Mouse (Mus musculus): ENCODE measurements around the gene Foxl2. TPM values are rescaled to one million over a fixed set of nuclear protein-coding genes. Genes with fewer than 3 reads are reported as not detected.

Gene Foxl2
- polyA plus RNA-seq, 1 experiment from 2014 or later = 1.7 TPM

DNA sequence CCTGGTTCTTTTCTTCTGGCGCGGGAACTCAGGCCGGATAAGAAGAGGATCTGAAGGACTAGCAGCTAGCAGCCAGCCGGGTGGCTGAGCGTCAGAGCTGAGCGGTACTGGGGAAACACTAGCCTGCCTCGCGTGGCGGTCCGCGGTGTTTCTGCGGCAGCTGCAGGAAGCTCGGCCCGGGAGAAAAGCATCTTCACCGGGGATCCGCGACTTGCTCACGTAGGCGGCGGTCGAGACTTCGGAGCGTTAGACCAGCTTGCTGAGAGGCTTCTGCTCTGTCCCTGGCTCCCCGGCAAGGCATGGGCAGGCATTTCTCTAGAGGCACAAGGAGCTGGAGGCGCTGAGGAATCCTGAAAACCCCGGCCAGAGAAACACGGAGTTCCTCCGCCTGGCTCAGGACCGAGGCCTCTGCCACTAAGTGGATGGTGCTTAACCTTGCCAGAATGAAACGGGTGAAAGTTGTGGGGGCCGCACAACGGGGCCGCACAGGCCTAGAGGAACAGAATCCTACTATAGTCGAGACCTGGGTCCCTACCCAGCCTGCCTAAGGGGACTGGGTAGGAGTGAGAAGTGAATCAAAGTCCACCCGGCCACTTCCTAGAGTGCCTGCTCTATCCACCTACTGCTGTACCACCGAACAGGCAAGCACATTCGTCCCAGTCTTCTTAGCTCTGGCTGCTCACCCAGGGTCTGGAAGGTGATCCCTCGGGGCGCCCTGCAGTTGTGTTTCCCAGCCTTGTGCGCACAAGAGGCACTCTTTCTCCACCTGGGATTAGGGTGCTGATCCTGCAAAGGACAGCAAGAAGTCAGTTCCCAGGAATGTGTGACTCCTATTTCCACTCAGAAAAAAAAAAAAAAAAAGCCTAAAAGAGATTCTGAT lies 2.7 kb upstream of the Foxl2 start:
- Histone ChIP-seq H3K4me2 (ENCODE audit: low read depth, low read length, severe bottlenecking) (peak overlapping the region; percentile 30; the same call in 1 of the 2 replicates), H3K36me3 (ENCODE audit: control insufficient read depth, insufficient read depth, low read length) (no peaks in the 10 kb centered on the region), H3K27me3 (ENCODE audit: control insufficient read depth, insufficient read depth, low read length) (peaks cover 69% of the 10 kb centered on the region), H3K9me3 (ENCODE audit: control insufficient read depth, low read length) (no peaks in the 10 kb centered on the region), H3K27ac (ENCODE audit: low read depth, low read length) (no peak overlapping the region), H3K9ac (ENCODE audit: low read length) (peak overlapping the region; percentile 27; the same call in 1 of the 2 replicates), H3K4me1 (replicated peaks; ENCODE audit: control insufficient read depth, insufficient read depth, low read length) (peaks cover 19% of the 10 kb centered on the region), H3K4me3 (ENCODE audit: low read depth, low read length) (peak overlapping the region; percentile 11)
- DNase-seq (ENCODE audit: low spot score) = peak; percentile 68
- WGBS = under 1% methylated on average over 40 of the region's 40 CpGs
- no peak for ATAC-seq (replicated peaks; ENCODE audit: low FRiP score)

DNA sequence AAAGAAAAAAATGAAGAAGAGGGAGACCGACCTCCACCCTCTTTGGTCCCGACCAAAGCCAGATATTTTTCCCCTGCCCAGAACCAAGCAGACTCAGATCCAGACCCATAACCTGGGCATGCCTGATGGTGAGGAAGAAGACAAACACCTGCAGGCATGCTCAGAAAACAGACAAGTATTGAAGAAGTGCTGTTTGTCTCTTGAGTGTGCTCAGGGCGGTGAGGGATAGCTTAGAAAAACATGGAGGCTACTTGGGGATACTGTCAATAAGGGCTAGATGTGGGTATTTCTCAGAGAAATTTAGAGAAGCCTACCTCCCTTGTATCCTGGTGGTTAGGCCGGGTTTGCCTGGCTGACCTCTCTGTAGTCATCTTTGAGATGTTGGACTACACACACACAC lies 1.8 kb upstream of the Foxl2 start:
- H3K9ac ChIP-seq (ENCODE audit: low read length) = no peak overlapping the region
- H3K36me3 ChIP-seq (ENCODE audit: control insufficient read depth, insufficient read depth, low read length) = no peaks in the 10 kb centered on the region
- H3K4me2 ChIP-seq (ENCODE audit: low read depth, low read length, severe bottlenecking) = no peak overlapping the region
- DNase-seq (ENCODE audit: low spot score) (no peak), ATAC-seq (replicated peaks; ENCODE audit: low FRiP score) (no peak)
- no peak overlapping the region for H3K4me3 ChIP-seq (ENCODE audit: low read depth, low read length)
- 6% methylated on average over 4 of the region's 4 CpGs for WGBS
- peaks cover 19% of the 10 kb centered on the region for H3K4me1 ChIP-seq (replicated peaks; ENCODE audit: control insufficient read depth, insufficient read depth, low read length)
- peaks cover 75% of the 10 kb centered on the region for H3K27me3 ChIP-seq (ENCODE audit: control insufficient read depth, insufficient read depth, low read length)
- no peak overlapping the region for H3K27ac ChIP-seq (ENCODE audit: low read depth, low read length)
- H3K9me3 ChIP-seq (ENCODE audit: control insufficient read depth, low read length) = no peaks in the 10 kb centered on the region

DNA sequence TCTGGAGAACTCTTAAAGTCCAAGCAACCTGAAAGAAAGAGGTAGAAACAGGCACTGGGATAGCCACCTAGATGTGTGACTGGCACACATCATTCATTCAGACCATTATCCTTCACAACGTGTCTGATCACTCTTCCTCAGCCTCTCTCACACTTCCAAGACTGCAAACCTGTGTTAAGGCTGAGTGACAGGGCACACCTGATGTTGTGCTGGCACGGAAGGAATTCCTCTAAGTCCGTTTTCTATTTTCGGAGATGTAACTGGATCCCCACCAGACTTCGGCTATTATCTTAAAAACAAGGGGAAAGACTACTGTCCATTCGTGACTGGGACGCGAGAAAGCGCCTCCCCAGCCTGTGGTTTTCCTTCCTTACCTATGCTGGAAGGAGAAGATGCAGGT lies 1.3 kb upstream of the Foxl2 start:
- no peak overlapping the region for H3K4me2 ChIP-seq (ENCODE audit: low read depth, low read length, severe bottlenecking)
- H3K36me3 ChIP-seq (ENCODE audit: control insufficient read depth, insufficient read depth, low read length) = no peaks in the 10 kb centered on the region
- no peak overlapping the region for H3K27ac ChIP-seq (ENCODE audit: low read depth, low read length)
- 1% methylated on average over 9 of the region's 9 CpGs for WGBS
- ATAC-seq (replicated peaks; ENCODE audit: low FRiP score) (no peak), DNase-seq (ENCODE audit: low spot score) (no peak)
- peaks cover 80% of the 10 kb centered on the region for H3K27me3 ChIP-seq (ENCODE audit: control insufficient read depth, insufficient read depth, low read length)
- H3K4me1 ChIP-seq (replicated peaks; ENCODE audit: control insufficient read depth, insufficient read depth, low read length) = peaks cover 19% of the 10 kb centered on the region
- no peak overlapping the region for H3K9ac ChIP-seq (ENCODE audit: low read length)
- no peaks in the 10 kb centered on the region for H3K9me3 ChIP-seq (ENCODE audit: control insufficient read depth, low read length)
- no peak overlapping the region for H3K4me3 ChIP-seq (ENCODE audit: low read depth, low read length)

DNA sequence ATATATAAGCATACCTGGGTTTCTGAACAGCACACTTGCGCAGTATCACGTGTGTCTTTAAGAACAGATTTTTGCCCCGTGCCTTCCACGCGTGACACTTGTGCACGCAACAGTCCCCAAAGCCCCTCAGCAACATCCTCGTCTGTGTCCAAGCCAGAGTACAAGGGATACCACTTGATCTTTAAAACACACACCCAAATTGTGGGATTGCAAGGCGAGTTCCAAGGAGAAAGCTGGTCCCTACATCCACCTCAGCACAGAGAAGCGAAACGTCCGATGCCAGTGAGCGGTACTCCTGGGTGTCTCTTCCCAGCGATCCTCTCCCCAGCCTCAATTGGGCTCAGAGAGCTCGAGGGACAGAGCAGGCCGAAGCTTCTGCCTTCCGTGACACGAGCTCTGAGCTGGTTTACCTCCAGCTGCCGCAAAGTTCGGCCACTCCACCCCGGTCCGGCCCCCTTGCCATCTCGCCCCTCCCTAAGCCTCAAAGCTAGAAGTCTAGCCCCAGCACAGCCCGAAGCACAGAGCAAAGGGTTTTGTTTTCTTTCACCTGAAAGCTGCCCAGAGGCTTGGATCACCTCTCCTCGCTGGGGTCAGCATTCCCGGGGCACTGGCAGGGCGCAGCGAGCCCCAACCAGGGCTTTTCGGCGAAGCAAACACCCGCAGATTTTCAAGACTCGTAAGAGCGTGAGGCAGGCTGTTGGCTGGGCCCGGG lies 541 bp upstream of the Foxl2 start:
- H3K36me3 ChIP-seq (ENCODE audit: control insufficient read depth, insufficient read depth, low read length) = no peaks in the 10 kb centered on the region
- H3K4me3 ChIP-seq (ENCODE audit: low read depth, low read length) = peak overlapping the region; percentile 42
- H3K27me3 ChIP-seq (ENCODE audit: control insufficient read depth, insufficient read depth, low read length) = peaks cover 87% of the 10 kb centered on the region
- DNase-seq (ENCODE audit: low spot score) (peak; percentile 65), ATAC-seq (replicated peaks; ENCODE audit: low FRiP score) (no peak)
- H3K4me2 ChIP-seq (ENCODE audit: low read depth, low read length, severe bottlenecking) = peak overlapping the region; percentile 81
- H3K27ac ChIP-seq (ENCODE audit: low read depth, low read length) = no peak overlapping the region
- H3K9ac ChIP-seq (ENCODE audit: low read length) = no peak overlapping the region
- H3K4me1 ChIP-seq (replicated peaks; ENCODE audit: control insufficient read depth, insufficient read depth, low read length) = peaks cover 19% of the 10 kb centered on the region
- 2% methylated on average over 33 of the region's 33 CpGs for WGBS
- no peaks in the 10 kb centered on the region for H3K9me3 ChIP-seq (ENCODE audit: control insufficient read depth, low read length)

- H3K36me3 ChIP-seq (ENCODE audit: control insufficient read depth, insufficient read depth, low read length) = no peaks in the 10 kb centered on the region
- H3K27ac ChIP-seq (ENCODE audit: low read depth, low read length) = peak overlapping the region; percentile 46; the same call in 1 of the 2 replicates
- WGBS = under 1% methylated on average over 55 of the region's 60 CpGs
- peak overlapping the region; percentile 53 for H3K9ac ChIP-seq (ENCODE audit: low read length)
- H3K4me3 ChIP-seq (ENCODE audit: low read depth, low read length) = peak overlapping the region; percentile 42
- DNase-seq (ENCODE audit: low spot score) (peak; percentile 76), ATAC-seq (replicated peaks; ENCODE audit: low FRiP score) (peak; percentile 13; the same call in 1 of the 2 replicates)
- H3K27me3 ChIP-seq (ENCODE audit: control insufficient read depth, insufficient read depth, low read length) = peaks cover 94% of the 10 kb centered on the region
- H3K4me1 ChIP-seq (replicated peaks; ENCODE audit: control insufficient read depth, insufficient read depth, low read length) = peaks cover 19% of the 10 kb centered on the region
- peak overlapping the region; percentile 81 for H3K4me2 ChIP-seq (ENCODE audit: low read depth, low read length, severe bottlenecking)
- H3K9me3 ChIP-seq (ENCODE audit: control insufficient read depth, low read length) = no peaks in the 10 kb centered on the region
These were observed 682 bp downstream of the Foxl2 start for GRCm38 (mm10) chr9:98955716-98956224.

DNA sequence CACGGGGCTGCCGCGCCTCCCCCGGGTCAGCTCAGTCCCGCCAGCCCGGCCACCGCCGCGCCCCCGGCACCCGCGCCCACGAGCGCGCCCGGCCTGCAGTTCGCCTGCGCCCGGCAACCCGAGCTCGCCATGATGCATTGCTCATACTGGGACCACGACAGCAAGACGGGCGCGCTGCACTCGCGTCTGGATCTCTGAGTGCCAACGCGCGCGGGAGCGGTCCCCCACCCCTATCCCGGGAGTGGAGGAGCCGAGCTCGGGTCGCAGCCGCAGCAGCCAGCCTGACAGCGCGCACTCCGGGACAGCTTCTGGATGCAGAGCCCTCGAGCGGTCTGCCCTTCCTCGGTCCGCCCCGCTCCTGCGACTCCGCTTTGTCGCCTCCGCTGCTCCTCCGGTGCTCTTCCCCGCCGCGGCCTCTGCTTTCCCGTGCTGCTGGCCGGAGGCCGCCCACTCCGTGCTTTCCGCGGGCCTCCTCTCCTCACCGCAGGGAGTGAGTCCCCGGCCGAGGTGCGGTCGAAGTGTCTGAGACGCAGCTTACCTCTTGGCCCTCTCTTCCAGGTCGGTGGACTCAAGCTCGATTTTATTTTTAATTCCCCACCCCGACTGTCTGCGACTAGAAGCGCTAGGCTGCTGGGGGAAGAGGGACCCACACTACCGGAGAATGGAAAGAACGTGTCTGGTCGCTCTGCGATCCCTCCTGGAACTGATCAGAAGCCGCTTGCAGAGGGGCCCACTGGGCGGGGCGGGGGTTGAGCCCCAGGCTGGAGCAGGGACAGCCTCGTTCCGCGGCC lies 1.7 kb downstream of the Foxl2 start:
- peak overlapping the region; percentile 42 for H3K4me3 ChIP-seq (ENCODE audit: low read depth, low read length)
- no peaks in the 10 kb centered on the region for H3K36me3 ChIP-seq (ENCODE audit: control insufficient read depth, insufficient read depth, low read length)
- peak; percentile 79 for DNase-seq (ENCODE audit: low spot score)
- H3K9ac ChIP-seq (ENCODE audit: low read length) = peak overlapping the region; percentile 53
- under 1% methylated on average over 80 of the region's 80 CpGs for WGBS
- no peaks in the 10 kb centered on the region for H3K9me3 ChIP-seq (ENCODE audit: control insufficient read depth, low read length)
- peak overlapping the region; percentile 81 for H3K4me2 ChIP-seq (ENCODE audit: low read depth, low read length, severe bottlenecking)
- peak; percentile 31; the same call in 1 of the 2 replicates for ATAC-seq (replicated peaks; ENCODE audit: low FRiP score)
- peaks cover 94% of the 10 kb centered on the region for H3K27me3 ChIP-seq (ENCODE audit: control insufficient read depth, insufficient read depth, low read length)
- peaks cover 19% of the 10 kb centered on the region for H3K4me1 ChIP-seq (replicated peaks; ENCODE audit: control insufficient read depth, insufficient read depth, low read length)
- no peak overlapping the region for H3K27ac ChIP-seq (ENCODE audit: low read depth, low read length)

DNA sequence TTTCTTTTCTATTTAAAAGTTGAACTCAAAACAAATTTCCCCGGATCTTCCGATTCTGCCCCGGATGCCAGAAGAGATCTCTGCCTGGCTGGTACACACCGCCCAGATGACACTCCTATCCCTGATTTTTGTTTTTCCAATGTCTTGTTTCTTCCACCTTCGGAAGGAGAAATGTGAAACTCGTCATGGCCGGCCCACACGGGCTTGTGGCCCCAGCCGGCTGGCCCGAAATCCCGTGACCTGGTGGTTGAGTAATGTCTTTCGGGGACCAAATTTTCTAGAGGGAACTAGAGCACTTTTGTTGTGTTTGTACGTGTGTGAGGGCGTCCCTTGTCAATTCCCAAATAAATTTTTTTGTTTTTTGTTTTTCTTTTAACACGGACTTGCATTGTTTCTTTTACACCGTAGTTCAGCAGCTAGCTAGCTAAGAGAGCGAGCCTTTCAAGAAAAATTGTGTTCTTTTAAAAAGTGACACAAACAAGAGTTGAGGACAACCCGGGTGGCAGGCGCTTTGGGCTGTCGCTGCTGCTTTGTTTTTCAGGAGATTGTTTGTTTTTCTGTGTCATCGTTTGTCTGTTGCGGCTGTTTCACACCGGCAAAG lies 2.8 kb downstream of the Foxl2 start:
- H3K9ac ChIP-seq (ENCODE audit: low read length) = no peak overlapping the region
- H3K4me1 ChIP-seq (replicated peaks; ENCODE audit: control insufficient read depth, insufficient read depth, low read length) = peaks cover 19% of the 10 kb centered on the region
- no peak overlapping the region for H3K4me2 ChIP-seq (ENCODE audit: low read depth, low read length, severe bottlenecking)
- H3K27me3 ChIP-seq (ENCODE audit: control insufficient read depth, insufficient read depth, low read length) = peaks cover 94% of the 10 kb centered on the region
- no peaks in the 10 kb centered on the region for H3K36me3 ChIP-seq (ENCODE audit: control insufficient read depth, insufficient read depth, low read length)
- peak; percentile 59 for DNase-seq (ENCODE audit: low spot score)
- H3K9me3 ChIP-seq (ENCODE audit: control insufficient read depth, low read length) = no peaks in the 10 kb centered on the region
- no peak for ATAC-seq (replicated peaks; ENCODE audit: low FRiP score)
- WGBS = under 1% methylated on average over 23 of the region's 23 CpGs
- H3K27ac ChIP-seq (ENCODE audit: low read depth, low read length) = no peak overlapping the region
- H3K4me3 ChIP-seq (ENCODE audit: low read depth, low read length) = no peak overlapping the region

DNA sequence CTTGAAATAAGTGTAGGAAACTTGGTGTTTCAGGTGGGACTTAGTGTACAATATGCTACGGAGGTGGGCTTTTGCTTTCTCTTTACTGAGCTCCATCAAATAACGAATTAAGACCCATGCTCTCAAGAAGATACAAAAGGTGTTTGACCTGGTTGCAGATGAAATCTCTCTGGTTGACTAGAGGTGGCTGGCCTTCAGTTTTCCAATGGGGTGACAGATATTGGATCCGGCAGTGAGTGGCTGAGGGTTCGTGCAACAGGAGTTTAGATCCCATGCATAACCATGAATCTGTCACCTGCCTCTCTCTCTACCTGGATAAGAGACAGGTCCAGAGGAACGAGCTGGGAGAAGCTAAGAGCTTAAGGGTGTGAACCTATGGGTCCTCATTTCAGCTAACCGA lies 3.5 kb downstream of the Foxl2 start:
- H3K27me3 ChIP-seq (ENCODE audit: control insufficient read depth, insufficient read depth, low read length) = peaks cover 94% of the 10 kb centered on the region
- H3K9ac ChIP-seq (ENCODE audit: low read length) = no peak overlapping the region
- H3K36me3 ChIP-seq (ENCODE audit: control insufficient read depth, insufficient read depth, low read length) = no peaks in the 10 kb centered on the region
- no peak overlapping the region for H3K27ac ChIP-seq (ENCODE audit: low read depth, low read length)
- no peaks in the 10 kb centered on the region for H3K9me3 ChIP-seq (ENCODE audit: control insufficient read depth, low read length)
- no peak for DNase-seq (ENCODE audit: low spot score)
- no peak for ATAC-seq (replicated peaks; ENCODE audit: low FRiP score)
- peak overlapping the region; percentile 9; the same call in 1 of the 2 replicates for H3K4me2 ChIP-seq (ENCODE audit: low read depth, low read length, severe bottlenecking)
- H3K4me3 ChIP-seq (ENCODE audit: low read depth, low read length) = 0 out of 2 replicates have a peak overlapping the region, but pooled peaks have one; percentile 3
- WGBS = 7% methylated on average over 6 of the region's 6 CpGs
- H3K4me1 ChIP-seq (replicated peaks; ENCODE audit: control insufficient read depth, insufficient read depth, low read length) = peaks cover 19% of the 10 kb centered on the region
